Mouse (Mus musculus): ENCODE results near the gene Rccd1. TPM values are rescaled to one million over a fixed set of nuclear protein-coding genes. Genes with fewer than 3 reads are reported as not detected.

Gene Rccd1
- polyA plus RNA-seq, 1 experiment from 2014 or later, result 3.1 TPM

- Histone ChIP-seq H3K9me3 (replicated peaks) (no peaks in the 10 kb centered on the region), H3K27me3 (peaks cover 9% of the 10 kb centered on the region; the same call in 1 of the 2 replicates), H3K4me3 (replicated peaks) (no peak overlapping the region), H3K4me2 (no peak overlapping the region), H3K27ac (replicated peaks) (no peak overlapping the region), H3K36me3 (replicated peaks) (peaks cover 8% of the 10 kb centered on the region; the same call in 1 of the 2 replicates), H3K4me1 (replicated peaks) (peaks cover 43% of the 10 kb centered on the region), H3K9ac (no peak overlapping the region)
- 74% methylated on average over 9 of the region's 9 CpGs for WGBS (ENCODE audit: insufficient replicate concordance)
- no peak for ATAC-seq (ENCODE audit: insufficient read depth)
Observed at GRCm38 (mm10) chr7:80346173-80346572, 21.9 kb upstream of the Rccd1 start.

DNA sequence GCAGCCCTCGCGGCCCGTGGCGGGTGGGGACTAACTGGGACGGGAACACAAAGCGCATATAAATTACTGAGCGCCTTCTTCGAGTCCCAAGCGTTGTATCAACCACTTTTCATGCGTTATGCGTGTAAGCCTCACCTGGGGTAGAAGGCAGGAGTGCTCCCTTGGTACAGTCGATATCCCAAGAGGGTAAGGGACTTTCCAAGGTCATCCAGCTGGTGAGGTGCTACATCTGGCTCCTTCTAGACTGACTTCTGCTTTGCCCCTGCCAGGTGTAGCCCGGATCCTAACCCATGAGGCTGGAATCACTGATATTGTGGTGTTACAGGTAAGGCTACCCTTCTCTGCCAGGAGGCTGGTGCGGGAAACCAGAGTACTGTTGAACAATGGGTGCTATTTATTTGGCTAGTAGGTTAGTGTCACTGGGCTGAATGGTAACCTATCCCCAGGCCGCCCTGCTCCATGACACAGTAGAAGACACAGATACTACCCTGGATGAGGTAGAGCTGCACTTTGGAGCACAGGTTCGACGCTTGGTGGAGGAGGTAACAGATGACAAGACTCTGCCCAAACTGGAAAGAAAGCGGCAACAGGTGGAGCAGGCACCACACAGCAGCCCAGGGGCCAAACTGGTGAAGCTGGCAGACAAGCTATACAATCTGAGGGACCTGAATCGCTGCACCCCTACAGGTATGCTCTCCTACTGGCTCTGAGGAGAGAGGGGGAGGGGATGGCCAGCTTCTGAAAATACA is 19.2 kb upstream of the Rccd1 start:
- Histone ChIP-seq H3K36me3 (replicated peaks) (no peaks in the 10 kb centered on the region), H3K9me3 (replicated peaks) (no peaks in the 10 kb centered on the region), H3K4me3 (replicated peaks) (peak overlapping the region; percentile 65), H3K4me2 (peak overlapping the region; percentile 91), H3K27me3 (peaks cover 9% of the 10 kb centered on the region; the same call in 1 of the 2 replicates), H3K27ac (replicated peaks) (peak overlapping the region; percentile 70), H3K9ac (peak overlapping the region; percentile 75), H3K4me1 (replicated peaks) (peaks cover 56% of the 10 kb centered on the region)
- WGBS (ENCODE audit: insufficient replicate concordance), result 26% methylated on average over 19 of the region's 19 CpGs
- no peak for ATAC-seq (ENCODE audit: insufficient read depth)

DNA sequence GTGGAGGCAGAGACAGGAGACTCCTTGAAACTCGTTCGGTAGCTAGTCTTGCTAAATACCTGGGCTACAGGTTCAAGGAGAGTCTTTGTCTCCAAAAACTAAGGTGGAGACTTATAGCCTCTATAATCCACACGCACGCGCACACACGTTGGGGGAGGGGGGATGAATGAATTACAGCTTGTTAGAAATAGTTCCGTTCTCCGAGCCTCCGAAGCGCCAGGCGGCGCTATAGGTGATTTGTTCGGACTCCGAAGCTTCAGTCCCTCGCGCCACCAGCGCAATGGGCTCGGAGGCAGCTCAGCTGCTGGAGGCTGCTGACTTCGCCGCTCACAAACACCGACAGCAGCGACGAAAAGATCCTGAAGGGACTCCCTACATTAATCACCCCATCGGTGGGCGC is 18.6 kb upstream of the Rccd1 start, which contains the start of gene Hddc3:
Gene Hddc3, plus strand, starts transcription at position 247 of the 400 bp plus-strand sequence.
- Histone ChIP-seq H3K27ac (replicated peaks) (peak within 1 kb of the TSS; percentile 70), H3K4me2 (peak within 1 kb of the TSS; percentile 91), H3K9ac (peak within 1 kb of the TSS; percentile 75), H3K27me3 (peaks cover 9% of the 10 kb centered on the region; the same call in 1 of the 2 replicates), H3K9me3 (replicated peaks) (no peaks in the 10 kb centered on the region), H3K4me1 (replicated peaks) (peaks cover 60% of the 10 kb centered on the region), H3K4me3 (replicated peaks) (peak within 1 kb of the TSS; percentile 65), H3K36me3 (replicated peaks) (no peaks in the 10 kb centered on the region)
- under 1% methylated on average over 25 of the region's 25 CpGs for WGBS (ENCODE audit: insufficient replicate concordance)
- no peak for ATAC-seq (ENCODE audit: insufficient read depth)

DNA sequence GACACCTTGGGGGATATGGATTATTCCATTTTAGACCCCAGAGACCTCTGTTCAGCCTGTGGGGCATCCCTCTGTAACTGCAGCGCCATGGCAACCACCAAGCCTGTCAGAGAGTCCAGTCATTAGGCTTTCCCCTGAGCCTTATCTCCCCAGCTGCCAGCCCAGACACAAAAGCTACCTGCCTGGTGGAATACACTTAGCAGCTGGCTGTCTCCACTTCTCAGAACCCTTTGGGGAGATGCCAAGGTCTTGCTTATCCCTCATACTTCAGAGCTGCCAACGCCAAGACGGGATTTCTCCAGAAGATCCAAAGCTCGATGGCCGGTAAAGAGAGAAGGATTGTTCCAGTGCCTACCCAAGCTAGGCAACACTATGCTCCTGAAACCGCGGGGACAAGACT is 17.5 kb upstream of the Rccd1 start:
- ATAC-seq (ENCODE audit: insufficient read depth), result no peak
- Histone ChIP-seq H3K9ac (no peak overlapping the region), H3K4me3 (replicated peaks) (no peak overlapping the region), H3K4me1 (replicated peaks) (peaks cover 52% of the 10 kb centered on the region), H3K27ac (replicated peaks) (no peak overlapping the region), H3K4me2 (no peak overlapping the region), H3K27me3 (peaks cover 9% of the 10 kb centered on the region; the same call in 1 of the 2 replicates), H3K36me3 (replicated peaks) (peaks cover 5% of the 10 kb centered on the region; the same call in 1 of the 2 replicates), H3K9me3 (replicated peaks) (no peaks in the 10 kb centered on the region)
- WGBS (ENCODE audit: insufficient replicate concordance), result 66% methylated on average over 7 of the region's 7 CpGs

GRCm38 (mm10) chr7:80340793-80341192 is 16.5 kb upstream of the Rccd1 start, which contains the start of gene Unc45a:
TSS of gene Unc45a (minus strand) at chr7:80341005.
- Histone ChIP-seq H3K27ac (replicated peaks) (peak within 1 kb of the TSS; percentile 86), H3K27me3 (peaks cover 9% of the 10 kb centered on the region; the same call in 1 of the 2 replicates), H3K4me2 (peak within 1 kb of the TSS; percentile 80), H3K4me1 (replicated peaks) (peaks cover 48% of the 10 kb centered on the region), H3K36me3 (replicated peaks) (peaks cover 15% of the 10 kb centered on the region), H3K9me3 (replicated peaks) (no peaks in the 10 kb centered on the region), H3K9ac (peak within 1 kb of the TSS; percentile 68), H3K4me3 (replicated peaks) (peak within 1 kb of the TSS; percentile 72)
- ATAC-seq (ENCODE audit: insufficient read depth), result peak; percentile 43
- WGBS (ENCODE audit: insufficient replicate concordance), result 2% methylated on average over 11 of the region's 11 CpGs

- under 1% methylated on average over 45 of the region's 45 CpGs for WGBS (ENCODE audit: insufficient replicate concordance)
- Histone ChIP-seq H3K4me3 (replicated peaks) (peak overlapping the region; percentile 72), H3K9ac (peak overlapping the region; percentile 68), H3K4me1 (replicated peaks) (peaks cover 48% of the 10 kb centered on the region), H3K27me3 (peaks cover 9% of the 10 kb centered on the region; the same call in 1 of the 2 replicates), H3K9me3 (replicated peaks) (no peaks in the 10 kb centered on the region), H3K36me3 (replicated peaks) (peaks cover 23% of the 10 kb centered on the region), H3K27ac (replicated peaks) (peak overlapping the region; percentile 86), H3K4me2 (peak overlapping the region; percentile 80)
- ATAC-seq (ENCODE audit: insufficient read depth), result peak; percentile 98
Observed at GRCm38 (mm10) chr7:80339793-80340628, 15.8 kb upstream of the Rccd1 start.

GRCm38 (mm10) chr7:80339371-80339770 is 15.1 kb upstream of the Rccd1 start:
- no peak for ATAC-seq (ENCODE audit: insufficient read depth)
- peak overlapping the region; percentile 80 for H3K4me2 ChIP-seq
- peaks cover 48% of the 10 kb centered on the region for H3K4me1 ChIP-seq (replicated peaks)
- no peak overlapping the region for H3K27ac ChIP-seq (replicated peaks)
- peak overlapping the region; percentile 72 for H3K4me3 ChIP-seq (replicated peaks)
- peaks cover 29% of the 10 kb centered on the region for H3K36me3 ChIP-seq (replicated peaks)
- 14% methylated on average over 17 of the region's 17 CpGs for WGBS (ENCODE audit: insufficient replicate concordance)
- H3K27me3 ChIP-seq, result peaks cover 9% of the 10 kb centered on the region; the same call in 1 of the 2 replicates
- H3K9ac ChIP-seq, result peak overlapping the region; percentile 68
- no peaks in the 10 kb centered on the region for H3K9me3 ChIP-seq (replicated peaks)

DNA sequence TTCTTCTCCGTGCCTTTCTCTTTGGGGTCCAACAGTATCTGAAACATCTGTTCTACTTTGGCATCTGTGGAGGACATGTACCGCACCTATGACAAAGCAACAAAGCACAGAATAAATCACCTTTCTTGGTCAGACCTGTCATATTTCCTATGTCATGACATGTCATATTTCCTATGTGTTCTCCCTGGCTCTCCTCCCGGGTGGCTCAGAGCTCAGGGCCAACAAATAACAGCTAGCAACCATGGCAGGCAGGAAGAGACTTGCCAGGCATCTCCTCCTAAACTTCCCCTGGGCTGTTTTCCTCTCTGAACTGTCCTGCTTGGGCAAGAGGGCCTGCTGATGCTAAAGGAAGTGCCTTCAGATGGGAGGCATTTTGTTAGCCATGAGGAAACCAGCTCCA is 12.7 kb upstream of the Rccd1 start:
- Histone ChIP-seq H3K4me1 (replicated peaks) (peaks cover 31% of the 10 kb centered on the region), H3K9me3 (replicated peaks) (no peaks in the 10 kb centered on the region), H3K9ac (no peak overlapping the region), H3K4me3 (replicated peaks) (no peak overlapping the region), H3K4me2 (no peak overlapping the region), H3K27me3 (0 out of 2 replicates have a peak, but pooled peaks cover 2% of the 10 kb centered on the region), H3K36me3 (replicated peaks) (peaks cover 49% of the 10 kb centered on the region), H3K27ac (replicated peaks) (no peak overlapping the region)
- WGBS (ENCODE audit: insufficient replicate concordance), result 73% methylated on average over 3 of the region's 3 CpGs
- ATAC-seq (ENCODE audit: insufficient read depth), result no peak

- Histone ChIP-seq H3K27me3 (no peaks in the 10 kb centered on the region), H3K4me2 (no peak overlapping the region), H3K9ac (no peak overlapping the region), H3K27ac (replicated peaks) (no peak overlapping the region), H3K4me1 (replicated peaks) (peaks cover 15% of the 10 kb centered on the region), H3K4me3 (replicated peaks) (no peak overlapping the region), H3K9me3 (replicated peaks) (no peaks in the 10 kb centered on the region), H3K36me3 (replicated peaks) (peaks cover 68% of the 10 kb centered on the region)
- WGBS (ENCODE audit: insufficient replicate concordance), result 74% methylated on average over 4 of the region's 4 CpGs
- no peak for ATAC-seq (ENCODE audit: insufficient read depth)
Observed at GRCm38 (mm10) chr7:80334848-80335247, 10.6 kb upstream of the Rccd1 start.

DNA sequence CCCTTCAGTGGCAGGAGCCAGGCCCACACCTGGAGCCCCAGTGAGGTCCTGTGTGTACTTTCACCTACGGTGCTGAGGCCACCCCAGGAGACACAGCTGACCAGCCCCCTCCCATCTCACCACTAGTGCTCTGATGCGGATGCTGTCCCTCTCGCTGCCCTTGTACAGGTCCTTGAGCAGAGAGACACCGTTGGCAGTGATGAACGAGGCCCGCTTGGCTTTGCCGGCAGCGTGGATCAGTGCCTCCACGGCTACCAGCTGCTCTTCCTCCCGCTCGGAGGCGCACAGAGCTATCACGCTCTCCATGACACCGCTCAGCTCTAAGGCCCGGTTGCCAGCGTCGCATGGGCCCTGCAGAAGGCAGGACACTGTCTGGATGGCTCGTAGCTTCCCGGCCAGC is 7.2 kb upstream of the Rccd1 start:
- Histone ChIP-seq H3K9ac (no peak overlapping the region), H3K36me3 (replicated peaks) (peaks cover 74% of the 10 kb centered on the region), H3K4me1 (replicated peaks) (no peaks in the 10 kb centered on the region), H3K4me2 (no peak overlapping the region), H3K27me3 (no peaks in the 10 kb centered on the region), H3K27ac (replicated peaks) (no peak overlapping the region), H3K4me3 (replicated peaks) (no peak overlapping the region), H3K9me3 (replicated peaks) (no peaks in the 10 kb centered on the region)
- 90% methylated on average over 19 of the region's 19 CpGs for WGBS (ENCODE audit: insufficient replicate concordance)
- no peak for ATAC-seq (ENCODE audit: insufficient read depth)

DNA sequence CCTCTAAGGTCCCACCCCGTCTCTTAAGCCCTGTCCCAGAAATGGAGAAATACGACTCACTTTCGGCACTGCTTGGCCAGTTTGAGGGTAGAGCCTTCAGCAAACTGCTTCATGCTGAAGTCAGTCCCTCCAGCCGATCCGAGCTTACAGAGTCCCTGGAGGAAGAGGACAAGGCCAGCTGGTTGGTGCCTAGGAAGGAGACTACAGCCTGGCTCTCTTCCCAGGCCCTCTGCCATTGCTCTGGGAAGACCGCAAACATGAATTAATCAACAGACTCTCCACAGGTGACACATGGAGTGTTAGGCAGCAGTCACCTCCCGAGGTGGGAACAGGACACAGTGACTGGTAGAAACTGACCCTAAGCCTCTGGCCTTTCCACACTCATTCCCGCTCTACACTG is 6.0 kb upstream of the Rccd1 start:
- no peak for ATAC-seq (ENCODE audit: insufficient read depth)
- Histone ChIP-seq H3K9ac (no peak overlapping the region), H3K27me3 (no peaks in the 10 kb centered on the region), H3K4me1 (replicated peaks) (peaks cover 1% of the 10 kb centered on the region), H3K9me3 (replicated peaks) (no peaks in the 10 kb centered on the region), H3K4me2 (no peak overlapping the region), H3K36me3 (replicated peaks) (peaks cover 71% of the 10 kb centered on the region), H3K27ac (replicated peaks) (no peak overlapping the region), H3K4me3 (replicated peaks) (no peak overlapping the region)
- WGBS (ENCODE audit: insufficient replicate concordance), result 81% methylated on average over 8 of the region's 8 CpGs

Data from liver, embryonic 15.5 days (tissue).